8 mouse cellular contexts compared by ENCODE assay signal in the genomic region with DNA sequence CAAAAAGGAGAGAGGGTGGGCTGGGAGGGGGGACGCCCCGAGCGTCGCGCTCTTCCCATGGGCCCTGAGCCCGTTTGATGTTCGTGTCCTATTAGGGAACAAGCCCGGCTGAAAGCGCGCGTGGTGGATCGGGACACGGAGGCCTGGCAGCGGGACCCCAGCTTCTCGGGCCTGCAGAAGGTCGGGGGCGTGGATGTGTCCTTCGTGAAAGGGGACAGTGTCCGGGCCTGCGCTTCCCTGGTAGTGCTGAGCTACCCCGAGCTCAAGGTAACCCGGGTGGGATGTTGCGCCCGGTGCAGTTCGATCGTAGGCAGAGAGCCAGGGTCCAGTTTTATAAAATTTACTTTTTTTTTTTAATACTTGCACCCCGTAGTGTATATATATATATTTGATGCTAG. TPM values are rescaled to one million over a fixed set of nuclear protein-coding genes. Genes with fewer than 3 reads are reported as not detected.
DNase-seq lines count a peak whose midpoint lies in the region; ATAC-seq and TF ChIP-seq lines count a peak whose summit lies in the region.

No protein-coding gene starts in this region.

- H3K9ac ChIP-seq in heart, embryonic 11.5 days (ENCODE audit: low read depth, low read length): peak overlapping the region; percentile 92
- peak overlapping the region; percentile 92 for H3K9ac ChIP-seq in forebrain, embryonic 11.5 days (ENCODE audit: low read length)
- peak overlapping the region; percentile 85 for H3K9ac ChIP-seq in liver, embryonic 13.5 days

- DNase-seq in heart, adult 11 months: no peak
- DNase-seq in forebrain, embryonic 11.5 days (ENCODE audit: low spot score): no peak
- no peak for DNase-seq in liver, embryonic 13.5 days
- no peak for DNase-seq in cerebellum, postnatal 14 days
- DNase-seq in MN1 (ENCODE audit: low spot score): no peak

- peaks cover 3% of the 10 kb centered on the region; the same call in 1 of the 2 replicates for H3K36me3 ChIP-seq in heart, embryonic 11.5 days (ENCODE audit: control insufficient read depth, insufficient read depth, low read length)
- peaks cover 24% of the 10 kb centered on the region for H3K36me3 ChIP-seq in C2C12 (ENCODE audit: control insufficient read depth, insufficient read depth)
- H3K36me3 ChIP-seq in forebrain, embryonic 11.5 days (ENCODE audit: control insufficient read depth, insufficient read depth, low read length): no peaks in the 10 kb centered on the region
- peaks cover 5% of the 10 kb centered on the region; the same call in 1 of the 2 replicates for H3K36me3 ChIP-seq in liver, embryonic 13.5 days

- no peak for TF ChIP-seq CTCF in C2C12 (IDR thresholded peaks at IDR 0.05; ENCODE audit: control insufficient read depth, insufficient read depth, insufficient read length)

- H3K4me2 ChIP-seq in heart, embryonic 11.5 days: peak overlapping the region; percentile 70
- peak overlapping the region; percentile 91 for H3K4me2 ChIP-seq in forebrain, embryonic 11.5 days (ENCODE audit: low read depth, low read length, severe bottlenecking)
- peak overlapping the region; percentile 92 for H3K4me2 ChIP-seq in liver, embryonic 13.5 days

- 6% methylated on average over 27 of the region's 27 CpGs for WGBS in heart, embryonic 11.5 days (ENCODE audit: insufficient replicate concordance)
- WGBS in forebrain, embryonic 11.5 days: 7% methylated on average over 27 of the region's 27 CpGs
- 4% methylated on average over 27 of the region's 27 CpGs for WGBS in liver, embryonic 13.5 days (ENCODE audit: insufficient replicate concordance)

- H3K79me2 ChIP-seq in C2C12 (ENCODE audit: control insufficient read depth, insufficient read depth): peaks cover 42% of the 10 kb centered on the region

- peak overlapping the region; percentile 89 for H3K4me3 ChIP-seq in heart, embryonic 11.5 days (ENCODE audit: low read depth, low read length)
- peak overlapping the region; percentile 87 for H3K4me3 ChIP-seq in C2C12 (ENCODE audit: insufficient read depth, poor library complexity, severe bottlenecking)
- H3K4me3 ChIP-seq in forebrain, embryonic 11.5 days (ENCODE audit: low read depth, low read length): peak overlapping the region; percentile 84
- peak overlapping the region; percentile 79 for H3K4me3 ChIP-seq in liver, embryonic 13.5 days (replicated peaks)

- peaks cover 2% of the 10 kb centered on the region; the same call in 1 of the 2 replicates for H3K27me3 ChIP-seq in heart, embryonic 11.5 days (ENCODE audit: control insufficient read depth, insufficient read depth, low read length)
- H3K27me3 ChIP-seq in C2C12 (ENCODE audit: control insufficient read depth, insufficient read depth, insufficient read length): no peaks in the 10 kb centered on the region
- H3K27me3 ChIP-seq in forebrain, embryonic 11.5 days (ENCODE audit: control insufficient read depth, insufficient read depth, low read length): no peaks in the 10 kb centered on the region
- H3K27me3 ChIP-seq in liver, embryonic 13.5 days: no peaks in the 10 kb centered on the region

- peaks cover 13% of the 10 kb centered on the region for H3K79me3 ChIP-seq in C2C12 (ENCODE audit: low read depth)

- H3K4me1 ChIP-seq in heart, embryonic 11.5 days (ENCODE audit: control insufficient read depth, insufficient read depth, low read length): peaks cover 4% of the 10 kb centered on the region; the same call in 1 of the 2 replicates
- H3K4me1 ChIP-seq in forebrain, embryonic 11.5 days (replicated peaks; ENCODE audit: control insufficient read depth, insufficient read depth, low read length): peaks cover 8% of the 10 kb centered on the region
- peaks cover 31% of the 10 kb centered on the region for H3K4me1 ChIP-seq in liver, embryonic 13.5 days (replicated peaks)

- peak overlapping the region; percentile 95 for H3ac ChIP-seq in C2C12 (ENCODE audit: control insufficient read depth, insufficient read length, low read depth)

- ATAC-seq in heart, embryonic 11.5 days (replicated peaks; ENCODE audit: insufficient number of reproducible peaks, low FRiP score, low TSS enrichment): no peak; the same call in 1 of the 2 replicates
- peak; percentile 57; the same call in 1 of the 2 replicates for ATAC-seq in forebrain, embryonic 11.5 days (replicated peaks; ENCODE audit: low FRiP score)
- no peak for ATAC-seq in liver, embryonic 13.5 days (ENCODE audit: low read depth)
- no peak for ATAC-seq in megakaryocyte progenitor cell, adult 5-6 weeks (replicated peaks; ENCODE audit: poor library complexity)

- H3K27ac ChIP-seq in heart, embryonic 11.5 days (ENCODE audit: low read depth, low read length): peak overlapping the region; percentile 89
- H3K27ac ChIP-seq in forebrain, embryonic 11.5 days (ENCODE audit: low read depth, low read length): peak overlapping the region; percentile 88
- H3K27ac ChIP-seq in liver, embryonic 13.5 days: peak overlapping the region; percentile 78; the same call in 1 of the 2 replicates

- H3K9me3 ChIP-seq in heart, embryonic 11.5 days (replicated peaks; ENCODE audit: control insufficient read depth, low read length): no peaks in the 10 kb centered on the region
- H3K9me3 ChIP-seq in forebrain, embryonic 11.5 days (ENCODE audit: control insufficient read depth, low read length): no peaks in the 10 kb centered on the region
- no peaks in the 10 kb centered on the region for H3K9me3 ChIP-seq in liver, embryonic 13.5 days (replicated peaks)

TF ChIP-seq in C2C12, 6 proteins besides CTCF, POLR2A, EP300 and RAD21:
- no peak for TF ChIP-seq FOSL1 (IDR thresholded peaks at IDR 0.05; ENCODE audit: insufficient read depth, low read length, poor library complexity, severe bottlenecking)
- TF ChIP-seq CEBPB (IDR thresholded peaks at IDR 0.05; ENCODE audit: low read depth): no peak
- TF ChIP-seq MYOG (IDR thresholded peaks at IDR 0.05; ENCODE audit: control insufficient read depth, extremely low read depth, insufficient read length): no peak
- TF ChIP-seq MAX (IDR thresholded peaks at IDR 0.05): no peak
- TF ChIP-seq USF1 (IDR thresholded peaks at IDR 0.05; ENCODE audit: low read depth): no peak
- no peak for TF ChIP-seq MYOD1 (IDR thresholded peaks at IDR 0.05; ENCODE audit: control insufficient read depth, insufficient read length, low read depth)
TF ChIP-seq in C2C12: peak in this region for 0.

RNA-seq across cellular contexts. Expression of gene Endov, which starts 0.5 kb away (rescaled TPM):
- polyA plus RNA-seq in heart, embryonic 11.5 days (2014; fragmentation: Nextera tagmentation; extraction: Ambion mirVana): 8.9 and 9.2 TPM in 2 replicates
- polyA plus RNA-seq in C2C12 (2012; fragmentation: generic; extraction: Trizol): 18.4 TPM
- polyA plus RNA-seq in forebrain, embryonic 11.5 days (2014; fragmentation: Nextera tagmentation; extraction: Ambion mirVana): 18.4 and 21.0 TPM in 2 replicates
- polyA plus RNA-seq in liver, embryonic 13.5 days (2015; fragmentation: Nextera tagmentation; extraction: Ambion mirVana): 7.6 and 7.9 TPM in 2 replicates
- total RNA-seq in megakaryocyte progenitor cell, adult 5-6 weeks (2015): 3.1 and 6.4 TPM in 2 replicates
- total RNA-seq in megakaryocyte progenitor cell, adult 5-6 weeks (2017): 6.7 and 8.7 TPM in 2 replicates

RNA-seq across cellular contexts. Expression of gene Nptx1, which starts 55.9 kb away (rescaled TPM):
- 0.72 and 0.90 TPM in 2 replicates for polyA plus RNA-seq in heart, embryonic 11.5 days (2014; fragmentation: Nextera tagmentation; extraction: Ambion mirVana)
- polyA plus RNA-seq in C2C12 (2012; fragmentation: generic; extraction: Trizol): 30.2 TPM
- polyA plus RNA-seq in forebrain, embryonic 11.5 days (2014; fragmentation: Nextera tagmentation; extraction: Ambion mirVana): 3.2 and 3.3 TPM in 2 replicates
- polyA plus RNA-seq in liver, embryonic 13.5 days (2015; fragmentation: Nextera tagmentation; extraction: Ambion mirVana): 0.05 TPM in 1 of 2 replicates, not detected in the other
- not detected in 2 replicates for total RNA-seq in megakaryocyte progenitor cell, adult 5-6 weeks (2015)
- total RNA-seq in megakaryocyte progenitor cell, adult 5-6 weeks (2017): not detected in 2 replicates
